Mouse (Mus musculus): ENCODE results near the gene Map3k20. TPM values are rescaled to one million over a fixed set of nuclear protein-coding genes. Genes with fewer than 3 reads are reported as not detected.

Gene Map3k20
- polyA plus RNA-seq, 1 experiment, result 6.0 TPM

GRCm38 (mm10) chr2:72305738-72306137 lies 20.3 kb downstream of the Map3k20 start:
- 78% methylated on average over 7 of the region's 7 CpGs for WGBS
- TF ChIP-seq CTCF (IDR thresholded peaks at IDR 0.05; ENCODE audit: extremely low read depth, insufficient read length, insufficient replicate concordance, low read depth, low read length) (no peak), POLR2A (IDR thresholded peaks at IDR 0.05; ENCODE audit: low read depth, low read length) (no peak)
- Histone ChIP-seq H3K27me3 (ENCODE audit: control insufficient read depth, insufficient read depth, low read length) (no peaks in the 10 kb centered on the region), H3K27ac (ENCODE audit: insufficient read depth, low read depth, low read length) (no peak overlapping the region), H3K4me1 (ENCODE audit: control insufficient read depth, insufficient read depth, insufficient read length, low read length) (no peaks in the 10 kb centered on the region; the same call in 1 of the 2 replicates), H3K4me3 (ENCODE audit: low read depth, low read length) (no peak overlapping the region), H3K36me3 (ENCODE audit: control insufficient read depth, insufficient read depth, low read length) (no peaks in the 10 kb centered on the region)

GRCm38 (mm10) chr2:72308351-72308750 lies 22.9 kb downstream of the Map3k20 start:
- Histone ChIP-seq H3K27ac (ENCODE audit: insufficient read depth, low read depth, low read length) (no peak overlapping the region), H3K36me3 (ENCODE audit: control insufficient read depth, insufficient read depth, low read length) (no peaks in the 10 kb centered on the region), H3K27me3 (ENCODE audit: control insufficient read depth, insufficient read depth, low read length) (no peaks in the 10 kb centered on the region), H3K4me3 (ENCODE audit: low read depth, low read length) (no peak overlapping the region), H3K4me1 (ENCODE audit: control insufficient read depth, insufficient read depth, insufficient read length, low read length) (peaks cover 3% of the 10 kb centered on the region; the same call in 1 of the 2 replicates)
- TF ChIP-seq POLR2A (IDR thresholded peaks at IDR 0.05; ENCODE audit: low read depth, low read length) (no peak), CTCF (IDR thresholded peaks at IDR 0.05; ENCODE audit: extremely low read depth, insufficient read length, insufficient replicate concordance, low read depth, low read length) (no peak)
- WGBS, result 44% methylated on average over 5 of the region's 5 CpGs

GRCm38 (mm10) chr2:72308981-72309380 lies 23.5 kb downstream of the Map3k20 start:
- TF ChIP-seq CTCF (IDR thresholded peaks at IDR 0.05; ENCODE audit: extremely low read depth, insufficient read length, insufficient replicate concordance, low read depth, low read length) (no peak), POLR2A (IDR thresholded peaks at IDR 0.05; ENCODE audit: low read depth, low read length) (no peak)
- Histone ChIP-seq H3K27me3 (ENCODE audit: control insufficient read depth, insufficient read depth, low read length) (no peaks in the 10 kb centered on the region), H3K27ac (ENCODE audit: insufficient read depth, low read depth, low read length) (no peak overlapping the region), H3K4me3 (ENCODE audit: low read depth, low read length) (no peak overlapping the region), H3K4me1 (ENCODE audit: control insufficient read depth, insufficient read depth, insufficient read length, low read length) (peaks cover 3% of the 10 kb centered on the region; the same call in 1 of the 2 replicates), H3K36me3 (ENCODE audit: control insufficient read depth, insufficient read depth, low read length) (no peaks in the 10 kb centered on the region)
- 49% methylated on average over 5 of the region's 5 CpGs for WGBS

GRCm38 (mm10) chr2:72311486-72311885 lies 26.0 kb downstream of the Map3k20 start:
- H3K27ac ChIP-seq (ENCODE audit: insufficient read depth, low read depth, low read length), result no peak overlapping the region
- TF ChIP-seq CTCF (IDR thresholded peaks at IDR 0.05; ENCODE audit: extremely low read depth, insufficient read length, insufficient replicate concordance, low read depth, low read length) (no peak), POLR2A (IDR thresholded peaks at IDR 0.05; ENCODE audit: low read depth, low read length) (no peak)
- H3K36me3 ChIP-seq (ENCODE audit: control insufficient read depth, insufficient read depth, low read length), result no peaks in the 10 kb centered on the region
- H3K4me1 ChIP-seq (ENCODE audit: control insufficient read depth, insufficient read depth, insufficient read length, low read length), result peaks cover 3% of the 10 kb centered on the region; the same call in 1 of the 2 replicates
- 84% methylated on average over 8 of the region's 8 CpGs for WGBS
- no peaks in the 10 kb centered on the region for H3K27me3 ChIP-seq (ENCODE audit: control insufficient read depth, insufficient read depth, low read length)
- H3K4me3 ChIP-seq (ENCODE audit: low read depth, low read length), result no peak overlapping the region

- no peak overlapping the region for H3K27ac ChIP-seq (ENCODE audit: insufficient read depth, low read depth, low read length)
Observed at GRCm38 (mm10) chr2:72313312-72313711, 27.9 kb downstream of the Map3k20 start.

GRCm38 (mm10) chr2:72318421-72318820 lies 33.0 kb downstream of the Map3k20 start:
- Histone ChIP-seq H3K27me3 (ENCODE audit: control insufficient read depth, insufficient read depth, low read length) (no peaks in the 10 kb centered on the region), H3K36me3 (ENCODE audit: control insufficient read depth, insufficient read depth, low read length) (no peaks in the 10 kb centered on the region), H3K4me3 (ENCODE audit: low read depth, low read length) (no peak overlapping the region), H3K27ac (ENCODE audit: insufficient read depth, low read depth, low read length) (peak overlapping the region; percentile 29; the same call in 1 of the 2 replicates), H3K4me1 (ENCODE audit: control insufficient read depth, insufficient read depth, insufficient read length, low read length) (peaks cover 3% of the 10 kb centered on the region; the same call in 1 of the 2 replicates)
- WGBS, result 58% methylated on average over 4 of the region's 4 CpGs
- TF ChIP-seq CTCF (IDR thresholded peaks at IDR 0.05; ENCODE audit: extremely low read depth, insufficient read length, insufficient replicate concordance, low read depth, low read length), result no peak
- no peak for TF ChIP-seq POLR2A (IDR thresholded peaks at IDR 0.05; ENCODE audit: low read depth, low read length)

More at GRCm38 (mm10) chr2:72313312-72313711, 27.9 kb downstream of the Map3k20 start:
- no peak overlapping the region for H3K4me3 ChIP-seq (ENCODE audit: low read depth, low read length)
- WGBS, result 55% methylated on average over 11 of the region's 11 CpGs
- H3K36me3 ChIP-seq (ENCODE audit: control insufficient read depth, insufficient read depth, low read length), result no peaks in the 10 kb centered on the region
- no peaks in the 10 kb centered on the region for H3K27me3 ChIP-seq (ENCODE audit: control insufficient read depth, insufficient read depth, low read length)
- TF ChIP-seq POLR2A (IDR thresholded peaks at IDR 0.05; ENCODE audit: low read depth, low read length), result no peak
- TF ChIP-seq CTCF (IDR thresholded peaks at IDR 0.05; ENCODE audit: extremely low read depth, insufficient read length, insufficient replicate concordance, low read depth, low read length), result no peak
- H3K4me1 ChIP-seq (ENCODE audit: control insufficient read depth, insufficient read depth, insufficient read length, low read length), result peaks cover 3% of the 10 kb centered on the region; the same call in 1 of the 2 replicates

- H3K27ac ChIP-seq (ENCODE audit: insufficient read depth, low read depth, low read length), result peak overlapping the region; percentile 29; the same call in 1 of the 2 replicates
- 78% methylated on average over 7 of the region's 7 CpGs for WGBS
Observed at GRCm38 (mm10) chr2:72319028-72319798, 33.8 kb downstream of the Map3k20 start.

More at GRCm38 (mm10) chr2:72319028-72319798, 33.8 kb downstream of the Map3k20 start:
- Histone ChIP-seq H3K36me3 (ENCODE audit: control insufficient read depth, insufficient read depth, low read length) (no peaks in the 10 kb centered on the region), H3K27me3 (ENCODE audit: control insufficient read depth, insufficient read depth, low read length) (no peaks in the 10 kb centered on the region), H3K4me3 (ENCODE audit: low read depth, low read length) (no peak overlapping the region), H3K4me1 (ENCODE audit: control insufficient read depth, insufficient read depth, insufficient read length, low read length) (peaks cover 3% of the 10 kb centered on the region; the same call in 1 of the 2 replicates)
- TF ChIP-seq CTCF (IDR thresholded peaks at IDR 0.05; ENCODE audit: extremely low read depth, insufficient read length, insufficient replicate concordance, low read depth, low read length) (no peak), POLR2A (IDR thresholded peaks at IDR 0.05; ENCODE audit: low read depth, low read length) (no peak)
